Comparison of ENCODE assay signal across 8 mouse cellular contexts in the genomic region with DNA sequence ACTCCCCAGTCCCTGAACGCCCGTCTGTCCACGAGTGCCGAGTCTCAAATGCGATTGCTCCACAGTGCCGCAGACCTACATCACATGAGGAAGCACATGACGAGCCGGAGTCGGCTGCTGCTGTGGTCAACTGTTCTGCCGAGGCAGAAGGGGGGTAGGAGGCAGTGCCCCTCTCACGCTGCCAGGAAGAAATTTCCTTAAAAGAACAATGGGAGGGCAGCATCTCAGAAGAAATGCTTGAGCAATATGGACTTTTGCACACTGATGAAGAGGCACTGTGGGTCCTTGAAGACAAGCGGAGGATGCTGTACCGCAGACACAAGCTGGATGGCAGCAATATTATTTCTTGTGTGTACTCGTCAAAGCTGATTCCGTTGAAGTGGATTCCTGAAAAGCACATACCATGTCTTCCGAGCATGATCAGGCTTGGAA.
DNase-seq lines count a peak whose midpoint lies in the region; ATAC-seq and TF ChIP-seq lines count a peak whose summit lies in the region.

No protein-coding gene starts in this region.

- no peaks in the 10 kb centered on the region for H3K36me3 ChIP-seq in embryonic facial prominence, embryonic 14.5 days (ENCODE audit: control insufficient read depth, insufficient read depth, low read length)
- no peaks in the 10 kb centered on the region for H3K36me3 ChIP-seq in heart, embryonic 14.5 days (ENCODE audit: control insufficient read depth, insufficient read depth, low read length)
- no peaks in the 10 kb centered on the region for H3K36me3 ChIP-seq in neural tube, embryonic 14.5 days (ENCODE audit: control insufficient read depth, insufficient read depth, low read length)

- no peak for TF ChIP-seq POLR2A in lung, adult 2 months (IDR thresholded peaks at IDR 0.05; ENCODE audit: borderline replicate concordance, extremely low read depth, low read depth, low read length)

- DNase-seq in spleen, adult 18-20 months = peak; percentile 6 to 11
- no peak for DNase-seq in spleen, postnatal 4 days (ENCODE audit: low spot score in 2 of 2)
- DNase-seq in embryonic facial prominence, embryonic 14.5 days (ENCODE audit: low spot score) = peak; percentile 88
- peak; percentile 45 to 52 for DNase-seq in kidney, postnatal 36 days
- DNase-seq in lung, adult 2 months = no peak
- DNase-seq in thymus, postnatal 36 days = peak; percentile 77 to 80

- WGBS in embryonic facial prominence, embryonic 14.5 days = 32% methylated on average over 16 of the region's 16 CpGs
- WGBS in heart, embryonic 14.5 days = 35% methylated on average over 16 of the region's 16 CpGs
- WGBS in lung, adult 2 months = 29% methylated on average over 16 of the region's 16 CpGs
- whole genome bisulfite sequencing in neural tube, embryonic 14.5 days = 18% methylated on average over 16 of the region's 16 CpGs

- H3K4me1 ChIP-seq in embryonic facial prominence, embryonic 14.5 days (ENCODE audit: control insufficient read depth, insufficient read depth, low read length) = peaks cover 29% of the 10 kb centered on the region
- H3K4me1 ChIP-seq in heart, embryonic 14.5 days (ENCODE audit: control insufficient read depth in 2 of 2, insufficient read depth in 2 of 2, low read length in 2 of 2) = peaks cover 27 to 67% of the 10 kb centered on the region in 2 experiments
- peaks cover 19% of the 10 kb centered on the region for H3K4me1 ChIP-seq in lung, adult 2 months (ENCODE audit: control insufficient read depth, insufficient read depth, low read length)
- H3K4me1 ChIP-seq in neural tube, embryonic 14.5 days (ENCODE audit: control insufficient read depth, insufficient read depth, low read length) = peaks cover 53% of the 10 kb centered on the region; the same call in 1 of the 2 replicates

- no peaks in the 10 kb centered on the region for H3K9me3 ChIP-seq in embryonic facial prominence, embryonic 14.5 days (ENCODE audit: control insufficient read depth, low read length)
- H3K9me3 ChIP-seq in heart, embryonic 14.5 days (ENCODE audit: control insufficient read depth, low read length) = no peaks in the 10 kb centered on the region
- H3K9me3 ChIP-seq in neural tube, embryonic 14.5 days (ENCODE audit: control insufficient read depth, low read length) = no peaks in the 10 kb centered on the region

- peak overlapping the region; percentile 93; the same call in 1 of the 2 replicates for H3K27ac ChIP-seq in embryonic facial prominence, embryonic 14.5 days (replicated peaks; ENCODE audit: low read depth, low read length)
- H3K27ac ChIP-seq in heart, embryonic 14.5 days (replicated peaks in 1 of 2; ENCODE audit: control insufficient read depth in 1 of 2, insufficient read depth in 1 of 2, low read depth in 2 of 2, low read length in 2 of 2) = peak overlapping the region; percentile 25 to 48; a peak in 3 of 4 replicates
- peak overlapping the region; percentile 94 for H3K27ac ChIP-seq in neural tube, embryonic 14.5 days (ENCODE audit: low read depth, low read length)

- peak overlapping the region; percentile 31 for H3K4me3 ChIP-seq in embryonic facial prominence, embryonic 14.5 days (ENCODE audit: low read depth, low read length)
- peak overlapping the region; percentile 12 to 25; a peak in 3 of 4 replicates for H3K4me3 ChIP-seq in heart, embryonic 14.5 days (ENCODE audit: control insufficient read depth in 1 of 2, insufficient read depth in 1 of 2, low read depth in 1 of 2, low read length in 2 of 2)
- peak overlapping the region; percentile 42 for H3K4me3 ChIP-seq in lung, adult 2 months (replicated peaks; ENCODE audit: extremely low read depth, low read depth, low read length)
- peak overlapping the region; percentile 31 for H3K4me3 ChIP-seq in neural tube, embryonic 14.5 days (ENCODE audit: low read depth, low read length)

- H3K9ac ChIP-seq in embryonic facial prominence, embryonic 14.5 days (ENCODE audit: low read depth, low read length) = peak overlapping the region; percentile 46; the same call in 1 of the 2 replicates
- peak overlapping the region; percentile 54 for H3K9ac ChIP-seq in heart, embryonic 14.5 days (ENCODE audit: low read length)
- H3K9ac ChIP-seq in neural tube, embryonic 14.5 days (replicated peaks; ENCODE audit: low read depth, low read length) = peak overlapping the region; percentile 65

- ATAC-seq in embryonic facial prominence, embryonic 14.5 days (ENCODE audit: low read depth) = no peak
- ATAC-seq in heart, embryonic 14.5 days (ENCODE audit: insufficient number of reproducible peaks, insufficient read depth, low FRiP score, low read depth) = no peak
- ATAC-seq in neural tube, embryonic 14.5 days (ENCODE audit: low read depth) = peak; percentile 48; the same call in 1 of the 2 replicates

- peak; percentile 49 for TF ChIP-seq CTCF in lung, adult 2 months (IDR thresholded peaks at IDR 0.05; ENCODE audit: insufficient read depth, low read length)

- peak overlapping the region; percentile 59 for H3K4me2 ChIP-seq in embryonic facial prominence, embryonic 14.5 days (ENCODE audit: low read depth, low read length)
- H3K4me2 ChIP-seq in heart, embryonic 14.5 days (ENCODE audit: low read length) = peak overlapping the region; percentile 60
- H3K4me2 ChIP-seq in neural tube, embryonic 14.5 days (ENCODE audit: low read depth, low read length) = peak overlapping the region; percentile 51

- no peaks in the 10 kb centered on the region for H3K27me3 ChIP-seq in embryonic facial prominence, embryonic 14.5 days (replicated peaks; ENCODE audit: control insufficient read depth, insufficient read depth, low read length)
- H3K27me3 ChIP-seq in heart, embryonic 14.5 days (ENCODE audit: control insufficient read depth, insufficient read depth, low read length) = no peaks in the 10 kb centered on the region
- H3K27me3 ChIP-seq in neural tube, embryonic 14.5 days (ENCODE audit: control insufficient read depth, insufficient read depth, low read length) = no peaks in the 10 kb centered on the region

Comparison
In these comparisons a context has a peak if more than half of its experiments do, and no peak if none do; other contexts are left out.
1. DNase-seq: peak in spleen, adult 18-20 months (2 of 2), embryonic facial prominence, embryonic 14.5 days (single experiment), kidney, postnatal 36 days (2 of 2) and thymus, postnatal 36 days (2 of 2); none in spleen, postnatal 4 days (0 of 2) and lung, adult 2 months (single experiment).
2. H3K27ac ChIP-seq: peak in every context shown above with its lines; median percentile 94 in neural tube, embryonic 14.5 days; 93 in embryonic facial prominence, embryonic 14.5 days; 36 in heart, embryonic 14.5 days.
3. Peak in every context shown above with its lines, with median percentiles within 50 percentile points of each other: H3K4me2 ChIP-seq, H3K4me3 ChIP-seq and H3K9ac ChIP-seq.